Mouse (Mus musculus) erythroblast, embryonic 14.5 days (primary cell): ENCODE results near the gene Manea.

ENCODE experiments used
- GATA1 ChIP-seq: IDR thresholded peaks from 2 replicates; pipeline ENCODE4 v1.6.1; 2012; ENCODE audit warnings: low read length, inconsistent platforms, mixed read lengths
- TAL1 ChIP-seq: IDR thresholded peaks from 3 replicates; pipeline ENCODE4 v1.6.1; 2012; ENCODE audit warnings: low read length, inconsistent platforms, mixed read lengths

GRCm38 (mm10) chr4:26346443-26347106, at the start of gene Manea:
- no peak for TF ChIP-seq TAL1
- TF ChIP-seq GATA1, result no peak
